Mouse (Mus musculus) left cerebral cortex, adult 8-10 months (tissue): ENCODE data around the gene Rbfox2. TPM values are rescaled to one million over a fixed set of nuclear protein-coding genes. Genes with fewer than 3 reads are reported as not detected.

ENCODE experiments used
- DNase-seq, 2 experiments: peaks; one replicate each; pipeline ENCODE4 v3.0.0; 2022; ENCODE audit warnings: low spot score in 2 of 2
- total RNA-seq, 4 experiments: library from RNA; stranded (reverse); gene quantifications; 2 replicates each; pipeline ENCODE4 v1.2.4; 2022

Gene Rbfox2
- total RNA-seq, 4 experiments from 2014 or later, result 211 to 245 (median 225) TPM

- DNase-seq, result no peak
Measured at GRCm38 (mm10) chr15:77150424-77150841, 156.4 kb downstream of the Rbfox2 start.

- no peak for DNase-seq
Measured at GRCm38 (mm10) chr15:77150000-77150399, 156.8 kb downstream of the Rbfox2 start.

GRCm38 (mm10) chr15:77149551-77149950, 157.3 kb downstream of the Rbfox2 start:
- DNase-seq, result no peak

- no peak for DNase-seq
Measured at GRCm38 (mm10) chr15:77146942-77147341, 159.9 kb downstream of the Rbfox2 start.

- DNase-seq, result no peak
Measured at GRCm38 (mm10) chr15:77144960-77145359, 161.8 kb downstream of the Rbfox2 start.

GRCm38 (mm10) chr15:77142787-77143186, 164.0 kb downstream of the Rbfox2 start:
- DNase-seq, result no peak

- DNase-seq, result no peak
Measured at GRCm38 (mm10) chr15:77142352-77142751, 164.5 kb downstream of the Rbfox2 start.

GRCm38 (mm10) chr15:77141711-77142110, 165.1 kb downstream of the Rbfox2 start:
- DNase-seq, result no peak

GRCm38 (mm10) chr15:77138282-77138681, 168.5 kb downstream of the Rbfox2 start:
- DNase-seq, result no peak

GRCm38 (mm10) chr15:77134483-77134882, 172.3 kb downstream of the Rbfox2 start:
- no peak for DNase-seq

GRCm38 (mm10) chr15:77129154-77129553, 177.7 kb downstream of the Rbfox2 start:
- no peak for DNase-seq

- no peak for DNase-seq
Measured at GRCm38 (mm10) chr15:77127737-77128136, 179.1 kb downstream of the Rbfox2 start.

- no peak for DNase-seq
Measured at GRCm38 (mm10) chr15:77126674-77127073, 180.1 kb downstream of the Rbfox2 start.

GRCm38 (mm10) chr15:77124372-77125117, 182.3 kb downstream of the Rbfox2 start:
- DNase-seq, result no peak

GRCm38 (mm10) chr15:77122824-77123223, 184.0 kb downstream of the Rbfox2 start:
- no peak for DNase-seq

GRCm38 (mm10) chr15:77122208-77122607, 184.6 kb downstream of the Rbfox2 start:
- DNase-seq, result no peak

- DNase-seq, result no peak
Measured at GRCm38 (mm10) chr15:77119666-77120065, 187.1 kb downstream of the Rbfox2 start.

- no peak for DNase-seq
Measured at GRCm38 (mm10) chr15:77117209-77117608, 189.6 kb downstream of the Rbfox2 start.

- DNase-seq, result peak in 1 of 2 experiments; percentile 33
Measured at GRCm38 (mm10) chr15:77116139-77116722, 190.6 kb downstream of the Rbfox2 start.

- no peak for DNase-seq
Measured at GRCm38 (mm10) chr15:77115456-77115855, 191.3 kb downstream of the Rbfox2 start.

- no peak for DNase-seq
Measured at GRCm38 (mm10) chr15:77113591-77113990, 193.2 kb downstream of the Rbfox2 start.

- no peak for DNase-seq
Measured at GRCm38 (mm10) chr15:77112378-77112777, 194.4 kb downstream of the Rbfox2 start.

- DNase-seq, result no peak
Measured at GRCm38 (mm10) chr15:77111924-77112323, 194.9 kb downstream of the Rbfox2 start.
